Mouse (Mus musculus) brain, embryonic 14.5 days (tissue): ENCODE data around the gene Cptp.

Experiments used
- CTCF ChIP-seq: fragments of 200-500 bp; IDR thresholded peaks from 2 replicates; pipeline ENCODE4 v1.5.1; 2012; ENCODE audit warnings: inconsistent platforms, mild to moderate bottlenecking, moderate library complexity, borderline replicate concordance; ENCODE audit not compliant: insufficient read depth, insufficient read length; ENCODE audit errors: extremely low read depth
- POLR2A ChIP-seq: fragments of 200-500 bp; IDR thresholded peaks from 2 replicates; pipeline ENCODE4 v1.6.1; 2012; ENCODE audit warnings: mild to moderate bottlenecking, inconsistent platforms, borderline replicate concordance; ENCODE audit not compliant: poor library complexity, insufficient read depth, insufficient read length, severe bottlenecking; ENCODE audit errors: extremely low read depth

- TF ChIP-seq POLR2A (no peak), CTCF (no peak)
Observed at GRCm38 (mm10) chr4:155896461-155896860, 27.2 kb upstream of the Cptp start.
